Mouse (Mus musculus): ENCODE results near the gene Grb7. TPM values are rescaled to one million over a fixed set of nuclear protein-coding genes. Genes with fewer than 3 reads are reported as not detected.

The Grb7 gene
- polyA plus RNA-seq, 1 experiment from 2014 or later = 74.6 TPM

DNA sequence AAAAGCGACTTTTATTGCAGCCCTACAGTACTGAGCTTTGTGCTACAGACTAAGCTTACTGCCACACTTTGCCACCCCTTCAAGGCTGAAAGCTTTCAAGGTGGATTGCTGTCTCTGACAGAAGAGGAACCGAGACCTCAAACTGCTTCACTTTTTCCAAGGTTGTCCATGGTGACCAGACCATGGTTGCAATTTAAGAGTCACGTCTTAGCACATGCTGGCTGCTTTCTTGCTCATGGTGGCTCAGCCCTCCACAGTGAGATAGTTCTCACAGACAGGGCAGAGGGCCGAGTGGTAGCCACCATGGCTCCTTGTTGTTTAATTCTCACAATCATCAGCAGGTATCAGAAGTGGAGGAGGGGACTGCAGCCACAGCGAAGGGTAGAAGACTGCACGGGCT is 24.6 kb downstream of the Grb7 start:
- no peak overlapping the region for H3K27ac ChIP-seq (ENCODE audit: low read depth)
- ATAC-seq (replicated peaks; ENCODE audit: low FRiP score, low TSS enrichment, low read depth) (no peak), DNase-seq (ENCODE audit: low spot score) (no peak)
- H3K9ac ChIP-seq (ENCODE audit: low read length) = no peak overlapping the region
- 73% methylated on average over 6 of the region's 6 CpGs for WGBS
- no peaks in the 10 kb centered on the region for H3K27me3 ChIP-seq (replicated peaks; ENCODE audit: control insufficient read depth, insufficient read depth, low read length)
- H3K4me2 ChIP-seq (ENCODE audit: low read length) = no peak overlapping the region
- no peaks in the 10 kb centered on the region for H3K9me3 ChIP-seq (ENCODE audit: control insufficient read depth, low read length)
- no peak overlapping the region for H3K4me3 ChIP-seq (ENCODE audit: low read depth, low read length)
- H3K4me1 ChIP-seq (replicated peaks; ENCODE audit: control insufficient read depth, insufficient read depth, low read length) = peaks cover 9% of the 10 kb centered on the region
- no peaks in the 10 kb centered on the region for H3K36me3 ChIP-seq (ENCODE audit: control insufficient read depth, insufficient read depth, low read length)

DNA sequence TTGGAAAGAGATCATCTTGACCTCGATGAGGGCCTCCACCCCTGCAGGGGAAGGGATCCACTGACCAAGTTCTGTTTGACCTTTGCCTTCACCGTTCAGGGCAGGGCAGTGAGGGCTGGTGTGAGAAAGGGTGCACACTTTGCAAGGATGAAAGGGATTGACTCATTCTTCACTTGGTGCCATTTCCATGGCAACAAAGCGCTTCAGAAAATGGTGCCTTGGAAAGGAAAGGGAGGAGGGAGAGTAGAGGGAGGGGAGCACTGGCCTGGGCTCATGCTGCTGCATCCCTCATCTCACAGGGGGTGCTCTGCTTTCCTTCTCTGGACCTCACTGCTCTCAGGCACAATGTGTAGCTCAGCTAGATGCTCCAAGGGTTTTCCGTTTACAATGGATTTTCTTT is 26.5 kb downstream of the Grb7 start:
- ATAC-seq (replicated peaks; ENCODE audit: low FRiP score, low TSS enrichment, low read depth) (no peak), DNase-seq (ENCODE audit: low spot score) (no peak)
- H3K9me3 ChIP-seq (ENCODE audit: control insufficient read depth, low read length) = no peaks in the 10 kb centered on the region
- no peak overlapping the region for H3K9ac ChIP-seq (ENCODE audit: low read length)
- 58% methylated on average over 4 of the region's 4 CpGs for WGBS
- no peaks in the 10 kb centered on the region for H3K36me3 ChIP-seq (ENCODE audit: control insufficient read depth, insufficient read depth, low read length)
- no peaks in the 10 kb centered on the region for H3K27me3 ChIP-seq (replicated peaks; ENCODE audit: control insufficient read depth, insufficient read depth, low read length)
- no peak overlapping the region for H3K27ac ChIP-seq (ENCODE audit: low read depth)
- H3K4me2 ChIP-seq (ENCODE audit: low read length) = no peak overlapping the region
- H3K4me1 ChIP-seq (replicated peaks; ENCODE audit: control insufficient read depth, insufficient read depth, low read length) = peaks cover 9% of the 10 kb centered on the region
- H3K4me3 ChIP-seq (ENCODE audit: low read depth, low read length) = no peak overlapping the region

DNA sequence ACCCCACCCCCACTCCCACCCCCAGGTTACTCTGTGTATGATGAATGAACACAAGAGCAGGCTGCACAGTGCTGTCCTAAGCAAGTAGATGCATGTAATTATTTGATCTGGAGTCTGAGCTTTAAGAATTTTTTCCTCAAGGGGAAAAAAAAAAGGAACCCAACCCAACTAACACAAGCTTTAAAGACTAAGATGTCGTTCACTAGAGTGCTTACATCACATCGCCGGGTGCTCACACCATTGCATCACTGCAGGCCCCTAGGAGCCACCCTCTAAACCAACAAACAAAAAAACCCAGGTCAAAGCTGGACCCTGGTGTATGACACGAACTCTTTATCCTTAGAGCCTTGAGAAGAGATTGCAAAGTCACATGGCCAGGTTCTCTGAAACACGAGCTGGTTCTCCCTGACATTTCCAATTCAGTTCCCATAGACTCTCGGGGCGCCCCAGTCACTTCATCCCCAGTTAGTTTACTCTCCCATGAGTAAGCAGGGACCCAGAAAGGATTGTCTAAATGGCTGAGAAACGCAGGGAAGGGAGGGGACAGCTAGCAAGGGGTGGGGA is 27.8 kb downstream of the Grb7 start:
- DNase-seq (ENCODE audit: low spot score) (no peak), ATAC-seq (replicated peaks; ENCODE audit: low FRiP score, low TSS enrichment, low read depth) (no peak)
- Histone ChIP-seq H3K9me3 (ENCODE audit: control insufficient read depth, low read length) (no peaks in the 10 kb centered on the region), H3K4me2 (ENCODE audit: low read length) (no peak overlapping the region), H3K36me3 (ENCODE audit: control insufficient read depth, insufficient read depth, low read length) (no peaks in the 10 kb centered on the region), H3K9ac (ENCODE audit: low read length) (no peak overlapping the region), H3K4me3 (ENCODE audit: low read depth, low read length) (no peak overlapping the region), H3K27me3 (replicated peaks; ENCODE audit: control insufficient read depth, insufficient read depth, low read length) (no peaks in the 10 kb centered on the region), H3K27ac (ENCODE audit: low read depth) (no peak overlapping the region), H3K4me1 (replicated peaks; ENCODE audit: control insufficient read depth, insufficient read depth, low read length) (peaks cover 9% of the 10 kb centered on the region)
- WGBS = 58% methylated on average over 8 of the region's 8 CpGs

DNA sequence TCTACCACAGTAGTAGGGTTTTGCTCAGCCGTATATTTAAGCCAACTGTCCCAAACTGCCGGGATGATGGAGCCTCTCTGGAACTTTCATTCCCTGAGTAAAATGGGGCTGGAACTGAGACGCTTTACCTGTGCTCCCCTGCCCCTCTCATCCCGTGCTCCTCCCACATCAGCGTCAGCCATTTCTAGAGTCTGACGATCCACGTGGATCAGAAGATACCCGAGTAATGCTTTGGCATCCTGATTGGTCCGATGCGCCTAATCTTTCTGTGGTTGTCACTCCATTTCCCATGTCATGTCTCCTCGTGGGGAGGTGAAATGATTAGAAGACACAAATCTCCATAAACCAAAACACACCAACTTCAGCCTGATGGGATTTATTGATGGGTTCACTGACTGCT is 28.8 kb downstream of the Grb7 start:
- WGBS = 85% methylated on average over 11 of the region's 11 CpGs
- Histone ChIP-seq H3K36me3 (ENCODE audit: control insufficient read depth, insufficient read depth, low read length) (no peaks in the 10 kb centered on the region), H3K4me2 (ENCODE audit: low read length) (no peak overlapping the region), H3K4me1 (replicated peaks; ENCODE audit: control insufficient read depth, insufficient read depth, low read length) (peaks cover 9% of the 10 kb centered on the region), H3K27me3 (replicated peaks; ENCODE audit: control insufficient read depth, insufficient read depth, low read length) (no peaks in the 10 kb centered on the region), H3K9ac (ENCODE audit: low read length) (no peak overlapping the region), H3K4me3 (ENCODE audit: low read depth, low read length) (no peak overlapping the region), H3K27ac (ENCODE audit: low read depth) (no peak overlapping the region), H3K9me3 (ENCODE audit: control insufficient read depth, low read length) (no peaks in the 10 kb centered on the region)
- no peak for DNase-seq (ENCODE audit: low spot score)
- ATAC-seq (replicated peaks; ENCODE audit: low FRiP score, low TSS enrichment, low read depth) = no peak

DNA sequence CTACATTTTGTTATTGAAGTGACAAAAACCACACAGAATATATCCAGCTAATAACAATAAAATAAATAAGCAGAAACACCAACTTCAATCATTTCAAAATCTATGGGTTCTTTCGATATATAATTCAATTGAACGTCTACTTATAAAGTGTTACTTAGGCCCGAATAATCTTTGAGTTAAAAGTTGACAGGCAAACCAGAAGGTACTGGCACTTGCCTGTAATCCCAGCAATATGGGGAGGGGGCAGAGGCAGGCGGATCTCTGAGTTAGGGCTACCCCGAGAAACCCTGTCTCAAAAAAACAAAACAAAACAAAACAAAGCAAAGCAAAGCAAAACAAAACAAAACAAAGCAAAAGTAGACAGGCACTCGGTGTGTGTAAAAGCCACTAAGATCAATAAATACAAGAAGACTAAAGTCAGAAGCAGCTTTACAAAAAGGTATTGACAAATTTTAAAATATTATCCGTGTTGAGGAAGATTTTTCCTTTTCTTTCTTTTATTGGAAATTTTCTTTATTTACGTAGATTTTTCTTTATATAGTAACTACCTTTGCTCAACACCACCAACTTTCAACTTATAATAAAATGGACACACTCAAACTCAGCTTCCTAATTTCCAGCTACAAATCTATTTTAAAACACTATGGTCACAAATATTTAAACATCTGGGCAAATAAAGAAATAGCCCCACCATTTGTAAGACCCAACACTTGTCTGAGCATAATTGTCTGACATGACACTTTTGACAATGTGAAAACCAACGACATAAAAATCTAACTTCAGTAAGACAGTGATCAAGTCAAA is 29.6 kb downstream of the Grb7 start:
- 88% methylated on average over 9 of the region's 9 CpGs for WGBS

DNA sequence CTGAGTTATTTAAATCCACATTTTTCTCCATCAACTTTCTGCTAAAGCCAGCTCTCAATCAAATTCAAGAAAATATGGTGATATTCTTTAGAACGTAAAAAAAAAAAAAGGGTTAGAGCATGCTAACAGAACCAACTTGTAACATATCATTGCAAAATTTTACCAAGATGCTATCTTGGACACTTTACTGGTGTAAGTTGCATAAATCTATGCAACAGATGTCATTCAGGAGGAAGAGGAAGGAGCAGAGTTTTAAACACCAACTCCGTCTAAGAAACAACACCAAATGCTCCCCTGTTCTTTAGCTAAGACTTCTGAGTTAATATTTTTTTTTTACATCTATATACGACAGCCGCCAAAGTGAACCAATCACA is 30.2 kb downstream of the Grb7 start:
- Histone ChIP-seq H3K27ac (ENCODE audit: low read depth) (no peak overlapping the region), H3K36me3 (ENCODE audit: control insufficient read depth, insufficient read depth, low read length) (no peaks in the 10 kb centered on the region), H3K27me3 (replicated peaks; ENCODE audit: control insufficient read depth, insufficient read depth, low read length) (no peaks in the 10 kb centered on the region), H3K4me2 (ENCODE audit: low read length) (no peak overlapping the region), H3K9ac (ENCODE audit: low read length) (no peak overlapping the region), H3K4me3 (ENCODE audit: low read depth, low read length) (no peak overlapping the region), H3K9me3 (ENCODE audit: control insufficient read depth, low read length) (no peaks in the 10 kb centered on the region), H3K4me1 (replicated peaks; ENCODE audit: control insufficient read depth, insufficient read depth, low read length) (peaks cover 5% of the 10 kb centered on the region; the same call in 1 of the 2 replicates)
- no peak for DNase-seq (ENCODE audit: low spot score)
- ATAC-seq (replicated peaks; ENCODE audit: low FRiP score, low TSS enrichment, low read depth) = no peak
- 49% methylated on average over 4 of the region's 4 CpGs for WGBS

More for the DNA sequence above, 29.6 kb downstream of the Grb7 start:
- Histone ChIP-seq H3K27me3 (replicated peaks; ENCODE audit: control insufficient read depth, insufficient read depth, low read length) (no peaks in the 10 kb centered on the region), H3K9ac (ENCODE audit: low read length) (no peak overlapping the region), H3K36me3 (ENCODE audit: control insufficient read depth, insufficient read depth, low read length) (no peaks in the 10 kb centered on the region), H3K9me3 (ENCODE audit: control insufficient read depth, low read length) (no peaks in the 10 kb centered on the region), H3K27ac (ENCODE audit: low read depth) (no peak overlapping the region), H3K4me3 (ENCODE audit: low read depth, low read length) (no peak overlapping the region), H3K4me1 (replicated peaks; ENCODE audit: control insufficient read depth, insufficient read depth, low read length) (peaks cover 8% of the 10 kb centered on the region; the same call in 1 of the 2 replicates), H3K4me2 (ENCODE audit: low read length) (no peak overlapping the region)
- DNase-seq (ENCODE audit: low spot score) (no peak), ATAC-seq (replicated peaks; ENCODE audit: low FRiP score, low TSS enrichment, low read depth) (no peak)

DNA sequence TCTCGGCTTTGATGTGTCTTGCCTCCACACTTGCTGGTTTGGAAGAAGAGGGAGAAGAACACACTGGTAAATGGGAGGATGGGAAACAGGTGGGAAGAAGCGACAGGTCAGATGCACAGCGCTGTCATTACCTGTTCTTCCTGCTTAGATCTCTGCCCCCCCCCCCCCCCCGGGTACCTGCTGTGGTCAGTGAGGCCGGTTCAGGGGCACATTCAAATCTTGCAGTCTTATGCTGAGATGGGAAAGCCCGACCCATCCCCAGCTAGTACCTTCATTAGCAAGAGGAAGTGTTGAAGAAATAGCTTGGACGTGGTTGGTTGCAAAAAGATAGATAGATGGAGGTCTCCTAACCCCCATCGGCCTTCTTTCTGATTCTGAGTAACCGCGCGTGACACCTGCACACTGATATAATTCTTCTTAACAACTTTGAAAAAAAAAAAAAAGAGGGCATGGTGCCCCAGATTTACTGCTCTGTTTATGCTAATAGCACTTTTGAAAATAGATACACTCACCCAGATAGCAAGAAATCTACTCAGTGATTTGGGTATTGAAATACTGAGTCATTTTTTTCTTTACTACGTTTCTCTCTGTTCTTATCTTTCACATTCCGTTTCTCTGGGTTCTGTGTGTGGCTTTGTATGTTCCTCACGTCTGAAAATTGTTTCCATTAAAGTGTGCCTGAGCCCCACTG is 31.0 kb downstream of the Grb7 start:
- Histone ChIP-seq H3K9ac (ENCODE audit: low read length) (no peak overlapping the region), H3K9me3 (ENCODE audit: control insufficient read depth, low read length) (no peaks in the 10 kb centered on the region), H3K4me3 (ENCODE audit: low read depth, low read length) (no peak overlapping the region), H3K4me1 (replicated peaks; ENCODE audit: control insufficient read depth, insufficient read depth, low read length) (peaks cover 3% of the 10 kb centered on the region; the same call in 1 of the 2 replicates), H3K4me2 (ENCODE audit: low read length) (no peak overlapping the region), H3K27me3 (replicated peaks; ENCODE audit: control insufficient read depth, insufficient read depth, low read length) (no peaks in the 10 kb centered on the region), H3K27ac (ENCODE audit: low read depth) (no peak overlapping the region), H3K36me3 (ENCODE audit: control insufficient read depth, insufficient read depth, low read length) (no peaks in the 10 kb centered on the region)
- ATAC-seq (replicated peaks; ENCODE audit: low FRiP score, low TSS enrichment, low read depth) (no peak), DNase-seq (ENCODE audit: low spot score) (no peak)
- 63% methylated on average over 14 of the region's 14 CpGs for WGBS

DNA sequence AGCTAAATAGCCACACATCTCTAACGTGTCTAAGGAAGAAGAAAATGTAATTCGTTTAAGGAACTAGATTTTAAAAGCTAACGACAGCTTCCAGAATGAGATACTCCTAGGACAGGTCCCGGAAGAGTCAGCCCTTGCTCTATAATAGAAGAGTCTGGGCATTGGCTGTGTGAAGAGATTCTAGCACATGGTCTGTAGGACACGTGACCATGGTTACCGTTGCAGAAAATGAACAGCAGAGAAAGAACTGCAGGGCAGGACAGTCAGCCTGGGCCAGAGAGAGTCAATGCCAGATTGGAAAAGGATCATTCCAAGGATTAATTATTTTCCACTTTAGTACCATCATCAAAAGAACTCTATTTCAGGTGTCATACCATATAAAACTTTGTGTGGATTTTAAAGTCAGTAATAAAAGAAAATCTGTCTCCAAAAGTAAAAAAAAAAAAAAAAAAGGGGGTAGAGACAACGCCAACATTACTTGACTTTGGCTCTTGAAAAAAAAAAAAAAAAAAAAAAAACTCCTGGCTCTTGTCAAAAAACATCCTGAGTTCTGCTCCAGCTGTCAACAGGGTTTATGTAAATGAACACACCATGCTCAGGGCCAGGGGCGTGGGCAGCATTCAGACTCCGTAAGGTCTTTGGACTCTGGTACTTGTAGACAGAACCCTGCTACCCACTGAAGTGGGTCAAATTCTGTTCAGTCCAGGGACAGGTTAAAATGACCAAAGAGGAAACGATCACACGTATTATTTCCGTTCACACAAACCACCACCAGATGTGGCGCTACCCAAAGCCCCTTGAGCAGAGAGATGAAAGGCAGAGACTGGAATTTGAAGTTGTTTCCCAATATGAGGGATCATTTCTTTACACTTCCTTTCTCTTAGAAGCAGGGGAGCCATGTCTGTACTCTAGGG is 33.1 kb downstream of the Grb7 start:
- no peak overlapping the region for H3K27ac ChIP-seq (ENCODE audit: low read depth)
- H3K9me3 ChIP-seq (ENCODE audit: control insufficient read depth, low read length) = no peaks in the 10 kb centered on the region
- DNase-seq (ENCODE audit: low spot score) (no peak), ATAC-seq (replicated peaks; ENCODE audit: low FRiP score, low TSS enrichment, low read depth) (no peak)
- H3K4me1 ChIP-seq (replicated peaks; ENCODE audit: control insufficient read depth, insufficient read depth, low read length) = no peaks in the 10 kb centered on the region
- H3K4me2 ChIP-seq (ENCODE audit: low read length) = no peak overlapping the region
- no peak overlapping the region for H3K9ac ChIP-seq (ENCODE audit: low read length)
- H3K36me3 ChIP-seq (ENCODE audit: control insufficient read depth, insufficient read depth, low read length) = no peaks in the 10 kb centered on the region
- no peak overlapping the region for H3K4me3 ChIP-seq (ENCODE audit: low read depth, low read length)
- WGBS = 70% methylated on average over 13 of the region's 13 CpGs
- H3K27me3 ChIP-seq (replicated peaks; ENCODE audit: control insufficient read depth, insufficient read depth, low read length) = no peaks in the 10 kb centered on the region
